Mouse (Mus musculus) retina, embryonic 14.5 days (tissue): ENCODE measurements around the gene Olig3.
"Not testable (repeated sequence)": the region's sequence is repeated elsewhere in the genome, so short reads cannot be mapped to it uniquely, and the experiment has no call there.

Source experiments
- DNase-seq: peaks from one replicate; pipeline ENCODE4 v3.0.0-alpha.2; 2015; ENCODE audit warnings: low spot score

The Olig3 gene

GRCm38 (mm10) chr10:19361539-19362293, 5.4 kb downstream of the Olig3 start:
- DNase-seq = peak; percentile 15

GRCm38 (mm10) chr10:19362294-19362590, 5.9 kb downstream of the Olig3 start:
- no peak for DNase-seq

- DNase-seq = no peak
Observed at GRCm38 (mm10) chr10:19362861-19363260, 6.5 kb downstream of the Olig3 start.

- peak; percentile 24 for DNase-seq
Observed at GRCm38 (mm10) chr10:19363365-19363764, 7.0 kb downstream of the Olig3 start.

- no peak for DNase-seq
Observed at GRCm38 (mm10) chr10:19369143-19369542, 12.8 kb downstream of the Olig3 start.

GRCm38 (mm10) chr10:19370146-19370545, 13.8 kb downstream of the Olig3 start:
- no peak for DNase-seq

GRCm38 (mm10) chr10:19372263-19372662, 15.9 kb downstream of the Olig3 start:
- DNase-seq = no peak

GRCm38 (mm10) chr10:19373797-19374196, 17.5 kb downstream of the Olig3 start:
- DNase-seq = peak; percentile 48

GRCm38 (mm10) chr10:19374311-19374710, 18.0 kb downstream of the Olig3 start:
- DNase-seq = no peak

GRCm38 (mm10) chr10:19375838-19376237, 19.5 kb downstream of the Olig3 start:
- no peak for DNase-seq

- not testable (repeated sequence) for DNase-seq
Observed at GRCm38 (mm10) chr10:19380971-19381370, 24.6 kb downstream of the Olig3 start.

GRCm38 (mm10) chr10:19384176-19384575, 27.8 kb downstream of the Olig3 start:
- no peak for DNase-seq

- DNase-seq = no peak
Observed at GRCm38 (mm10) chr10:19391819-19392218, 35.5 kb downstream of the Olig3 start.

- DNase-seq = peak; percentile 60
Observed at GRCm38 (mm10) chr10:19396485-19397137, 40.3 kb downstream of the Olig3 start.

GRCm38 (mm10) chr10:19397396-19397795, 41.1 kb downstream of the Olig3 start:
- DNase-seq = no peak

GRCm38 (mm10) chr10:19401136-19401535, 44.8 kb downstream of the Olig3 start:
- DNase-seq = peak; percentile 49

GRCm38 (mm10) chr10:19404401-19404800, 48.1 kb downstream of the Olig3 start:
- DNase-seq = no peak

GRCm38 (mm10) chr10:19405959-19406358, 49.6 kb downstream of the Olig3 start:
- DNase-seq = no peak

- DNase-seq = no peak
Observed at GRCm38 (mm10) chr10:19407168-19407567, 50.8 kb downstream of the Olig3 start.
